Mouse (Mus musculus) hindbrain, embryonic 15.5 days (tissue): Measurements from ENCODE around the gene Scd2. TPM values are rescaled to one million over a fixed set of nuclear protein-coding genes. Genes with fewer than 3 reads are reported as not detected.
"Not testable (repeated sequence)": the region's sequence is repeated elsewhere in the genome, so short reads cannot be mapped to it uniquely, and the experiment has no call there.

ENCODE experiments used
- ATAC-seq: fragments of 200-750 bp; cut with Nextera tagmentation; 2 replicates; pipeline ENCODE4 v1.8.0; 2017; ENCODE audit warnings: low read depth, moderate number of reproducible peaks, moderate TSS enrichment; ENCODE audit not compliant: low FRiP score
- H3K27ac ChIP-seq: fragments of 300-500 bp; sonication (generic); replicated peaks from 2 replicates; pipeline ENCODE4 v1.5.1; 2015; ENCODE audit warnings: mild to moderate bottlenecking, inconsistent platforms
- H3K27me3 ChIP-seq: fragments of 300-500 bp; sonication (generic); 2 replicates; pipeline ENCODE4 v1.6.1; 2015; ENCODE audit warnings: control low read depth, inconsistent platforms
- H3K36me3 ChIP-seq: fragments of 300-500 bp; sonication (generic); 2 replicates; pipeline ENCODE4 v1.6.1; 2015; ENCODE audit warnings: control low read depth, inconsistent platforms
- H3K4me1 ChIP-seq: fragments of 300-500 bp; sonication (generic); replicated peaks from 2 replicates; pipeline ENCODE4 v1.6.1; 2015; ENCODE audit warnings: control low read depth, inconsistent platforms
- H3K4me2 ChIP-seq: fragments of 300-500 bp; sonication (generic); 2 replicates; pipeline ENCODE4 v1.6.1; 2015; ENCODE audit warnings: moderate library complexity, mild to moderate bottlenecking, inconsistent platforms
- H3K4me3 ChIP-seq: fragments of 300-500 bp; sonication (generic); 2 replicates; pipeline ENCODE4 v1.5.1; 2015; ENCODE audit warnings: mild to moderate bottlenecking, inconsistent platforms
- H3K9ac ChIP-seq: fragments of 300-500 bp; sonication (generic); 2 replicates; pipeline ENCODE4 v1.6.1; 2015; ENCODE audit warnings: inconsistent platforms
- H3K9me3 ChIP-seq: fragments of 300-500 bp; sonication (generic); 2 replicates; pipeline ENCODE4 v1.6.1; 2016; ENCODE audit warnings: control low read depth, inconsistent platforms
- WGBS: fragments of 180-500 bp; shearing (Covaris S2); methylation state at CpG from one replicate; pipeline ENCODE4 v1.1.7; 2015; 5-methylcytosine and 5-hydroxymethylcytosine counted together
- polyA plus RNA-seq: library from polyadenylated mRNA; unstranded; fragments of >200 nt; fragmentation: Nextera tagmentation; extraction: Ambion mirVana; gene quantifications from 2 replicates; pipeline ENCODE4 v1.2.1, GENCODE M21; 2015

Gene Scd2
- polyA plus RNA-seq, 1 experiment from 2014 or later = 288 TPM

- no peak for ATAC-seq
Observed at GRCm38 (mm10) chr19:44318545-44318944, 25.1 kb downstream of the Scd2 start.

GRCm38 (mm10) chr19:44320316-44320715, 26.8 kb downstream of the Scd2 start:
- Histone ChIP-seq H3K36me3 (no peaks in the 10 kb centered on the region), H3K27ac (no peak overlapping the region), H3K4me2 (no peak overlapping the region), H3K27me3 (no peaks in the 10 kb centered on the region), H3K9me3 (no peaks in the 10 kb centered on the region), H3K4me1 (peaks cover 3% of the 10 kb centered on the region), H3K9ac (no peak overlapping the region), H3K4me3 (no peak overlapping the region)
- 87% methylated on average over 3 of the region's 3 CpGs for WGBS
- ATAC-seq = no peak

More at GRCm38 (mm10) chr19:44318545-44318944, 25.1 kb downstream of the Scd2 start:
- Histone ChIP-seq H3K36me3 (no peaks in the 10 kb centered on the region), H3K4me3 (no peak overlapping the region), H3K4me2 (no peak overlapping the region), H3K27me3 (no peaks in the 10 kb centered on the region), H3K9me3 (no peaks in the 10 kb centered on the region), H3K27ac (no peak overlapping the region), H3K9ac (no peak overlapping the region), H3K4me1 (peaks cover 14% of the 10 kb centered on the region)

GRCm38 (mm10) chr19:44321201-44321600, 27.7 kb downstream of the Scd2 start:
- no peak for ATAC-seq
- Histone ChIP-seq H3K27ac (no peak overlapping the region), H3K27me3 (no peaks in the 10 kb centered on the region), H3K4me1 (no peaks in the 10 kb centered on the region), H3K36me3 (no peaks in the 10 kb centered on the region), H3K9ac (no peak overlapping the region), H3K4me3 (no peak overlapping the region), H3K4me2 (no peak overlapping the region), H3K9me3 (no peaks in the 10 kb centered on the region)
- WGBS = 84% methylated on average over 4 of the region's 4 CpGs

DNA sequence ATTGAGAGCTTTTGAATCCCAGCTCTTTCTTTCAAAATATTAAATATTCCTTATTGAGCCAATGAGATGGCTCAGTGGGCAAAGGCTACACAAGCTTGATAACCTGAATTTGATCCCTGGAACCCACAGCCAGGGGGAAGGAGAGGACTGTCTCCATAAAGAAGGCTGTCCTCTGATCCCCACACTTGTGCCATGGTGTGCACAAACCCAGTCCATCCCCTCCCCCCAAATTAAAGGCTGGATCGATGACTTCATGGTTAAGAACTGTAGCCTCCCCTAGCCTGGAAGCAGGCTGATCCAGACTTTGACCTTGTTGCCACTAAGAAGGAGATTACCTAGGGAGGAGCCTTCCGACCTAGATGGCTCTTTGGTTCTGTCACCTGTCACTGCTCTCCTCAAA, 28.2 kb downstream of the Scd2 start:
- WGBS = 83% methylated on average over 2 of the region's 2 CpGs
- H3K9me3 ChIP-seq = no peaks in the 10 kb centered on the region
- no peaks in the 10 kb centered on the region for H3K36me3 ChIP-seq
- no peak for ATAC-seq
- H3K27me3 ChIP-seq = no peaks in the 10 kb centered on the region
- H3K4me2 ChIP-seq = no peak overlapping the region
- H3K4me3 ChIP-seq = no peak overlapping the region
- no peak overlapping the region for H3K27ac ChIP-seq
- H3K4me1 ChIP-seq = no peaks in the 10 kb centered on the region
- H3K9ac ChIP-seq = no peak overlapping the region

DNA sequence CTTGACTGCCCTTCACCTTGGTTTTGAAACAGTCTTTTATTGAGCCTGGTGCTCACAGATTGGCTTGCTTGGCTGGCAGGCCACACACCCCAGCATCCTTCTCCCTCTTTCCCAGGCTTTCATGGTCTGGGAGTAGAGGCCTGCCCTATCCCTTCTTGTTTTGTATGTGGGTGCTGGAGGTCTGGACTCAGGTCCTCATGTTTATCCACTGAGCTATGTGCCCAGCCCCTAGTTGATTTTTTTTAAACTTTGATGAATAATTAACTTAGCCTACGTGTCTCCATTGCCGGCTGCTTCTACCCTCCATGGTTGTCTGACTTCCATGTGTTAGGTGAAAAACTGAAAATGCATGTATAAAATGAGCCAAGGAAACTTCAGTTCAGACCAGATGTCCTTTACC, 36.1 kb downstream of the Scd2 start:
- Histone ChIP-seq H3K27ac (no peak overlapping the region), H3K36me3 (no peaks in the 10 kb centered on the region), H3K9me3 (no peaks in the 10 kb centered on the region), H3K4me3 (no peak overlapping the region), H3K4me1 (0 out of 2 replicates have a peak, but pooled peaks cover 10% of the 10 kb centered on the region), H3K4me2 (no peak overlapping the region), H3K9ac (no peak overlapping the region), H3K27me3 (no peaks in the 10 kb centered on the region)
- ATAC-seq = no peak
- 88% methylated on average over 2 of the region's 2 CpGs for WGBS

- 0 out of 2 replicates have a peak, but pooled peaks cover 10% of the 10 kb centered on the region for H3K4me1 ChIP-seq
- H3K9ac ChIP-seq, H3K27me3 ChIP-seq, H3K27ac ChIP-seq, ATAC-seq, H3K36me3 ChIP-seq, H3K4me3 ChIP-seq, H3K9me3 ChIP-seq, H3K4me2 ChIP-seq: not testable (repeated sequence)
- 95% methylated on average over 1 of the region's 1 CpGs for WGBS
Observed at GRCm38 (mm10) chr19:44331128-44331527, 37.7 kb downstream of the Scd2 start.

DNA sequence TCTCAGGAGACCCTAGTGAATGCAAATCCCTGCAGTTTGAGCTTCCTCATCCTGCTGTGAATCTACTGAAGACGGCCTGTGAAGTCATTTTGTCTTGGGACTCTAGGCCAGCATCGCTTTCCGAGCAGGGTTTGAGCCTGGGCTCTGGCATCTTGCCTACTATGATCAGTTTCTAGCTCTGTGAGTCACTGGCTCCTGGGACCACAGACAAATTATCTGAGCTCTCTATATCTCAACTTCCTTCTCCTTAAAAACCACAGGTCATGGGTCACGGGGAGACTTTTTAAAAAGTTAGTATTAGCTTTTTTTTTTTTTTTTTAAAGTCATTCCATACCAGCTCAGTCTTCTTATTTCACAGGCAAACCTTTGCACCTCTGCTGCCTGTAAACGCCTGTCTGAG, 38.4 kb downstream of the Scd2 start:
- Histone ChIP-seq H3K4me1 (0 out of 2 replicates have a peak, but pooled peaks cover 10% of the 10 kb centered on the region), H3K4me3 (no peak overlapping the region), H3K9me3 (no peaks in the 10 kb centered on the region), H3K27ac (no peak overlapping the region), H3K27me3 (no peaks in the 10 kb centered on the region), H3K9ac (no peak overlapping the region), H3K4me2 (no peak overlapping the region), H3K36me3 (no peaks in the 10 kb centered on the region)
- no peak for ATAC-seq
- 73% methylated on average over 5 of the region's 5 CpGs for WGBS

DNA sequence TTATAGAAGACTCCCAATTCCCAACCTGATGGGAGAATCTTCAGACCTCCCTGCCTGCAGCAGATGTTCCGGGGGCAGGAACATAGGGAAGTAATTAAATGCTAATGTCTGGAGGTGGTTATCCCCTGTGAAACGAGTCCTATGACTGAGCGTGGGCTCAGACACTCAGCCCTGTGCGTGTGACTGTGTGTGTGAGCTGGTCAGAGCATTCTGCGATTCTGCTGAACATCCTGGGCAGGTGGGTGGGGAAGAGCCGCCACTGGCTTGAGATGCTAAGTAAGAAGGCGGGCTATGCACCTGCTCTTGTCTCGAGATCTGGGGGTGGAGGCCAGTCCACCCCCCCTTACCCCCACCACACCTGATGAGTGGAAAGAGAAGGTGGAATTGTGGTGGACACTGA, 38.9 kb downstream of the Scd2 start:
- WGBS = 79% methylated on average over 8 of the region's 8 CpGs
- no peak overlapping the region for H3K9ac ChIP-seq
- no peaks in the 10 kb centered on the region for H3K9me3 ChIP-seq
- no peak overlapping the region for H3K4me3 ChIP-seq
- 0 out of 2 replicates have a peak, but pooled peaks cover 10% of the 10 kb centered on the region for H3K4me1 ChIP-seq
- no peak for ATAC-seq
- no peaks in the 10 kb centered on the region for H3K36me3 ChIP-seq
- H3K27ac ChIP-seq = no peak overlapping the region
- no peak overlapping the region for H3K4me2 ChIP-seq
- H3K27me3 ChIP-seq = no peaks in the 10 kb centered on the region

GRCm38 (mm10) chr19:44332833-44333623, 39.6 kb downstream of the Scd2 start, which contains the start of gene Scd4:
TSS of gene Scd4 (plus strand) at chr19:44333092.
- ATAC-seq = no peak
- H3K9ac ChIP-seq = no peak within 1 kb of the TSS
- no peak within 1 kb of the TSS for H3K27ac ChIP-seq
- H3K4me1 ChIP-seq = 0 out of 2 replicates have a peak, but pooled peaks cover 10% of the 10 kb centered on the region
- H3K4me2 ChIP-seq = no peak within 1 kb of the TSS
- H3K36me3 ChIP-seq = no peaks in the 10 kb centered on the region
- WGBS = 75% methylated on average over 10 of the region's 10 CpGs
- no peak within 1 kb of the TSS for H3K4me3 ChIP-seq
- no peaks in the 10 kb centered on the region for H3K27me3 ChIP-seq
- H3K9me3 ChIP-seq = no peaks in the 10 kb centered on the region

GRCm38 (mm10) chr19:44333991-44334390, 40.5 kb downstream of the Scd2 start:
- no peak overlapping the region for H3K27ac ChIP-seq
- H3K36me3 ChIP-seq = no peaks in the 10 kb centered on the region
- 92% methylated on average over 9 of the region's 9 CpGs for WGBS

GRCm38 (mm10) chr19:44335876-44336662, 42.6 kb downstream of the Scd2 start:
- Histone ChIP-seq H3K27me3 (no peaks in the 10 kb centered on the region), H3K4me1 (0 out of 2 replicates have a peak, but pooled peaks cover 10% of the 10 kb centered on the region), H3K4me3 (no peak overlapping the region), H3K9me3 (no peaks in the 10 kb centered on the region), H3K9ac (no peak overlapping the region), H3K4me2 (no peak overlapping the region), H3K36me3 (no peaks in the 10 kb centered on the region), H3K27ac (no peak overlapping the region)
- ATAC-seq = no peak
- WGBS = 79% methylated on average over 6 of the region's 6 CpGs

More at GRCm38 (mm10) chr19:44333991-44334390, 40.5 kb downstream of the Scd2 start:
- Histone ChIP-seq H3K4me3 (no peak overlapping the region), H3K4me1 (0 out of 2 replicates have a peak, but pooled peaks cover 10% of the 10 kb centered on the region), H3K9ac (no peak overlapping the region), H3K27me3 (no peaks in the 10 kb centered on the region), H3K4me2 (no peak overlapping the region), H3K9me3 (no peaks in the 10 kb centered on the region)
- no peak for ATAC-seq

DNA sequence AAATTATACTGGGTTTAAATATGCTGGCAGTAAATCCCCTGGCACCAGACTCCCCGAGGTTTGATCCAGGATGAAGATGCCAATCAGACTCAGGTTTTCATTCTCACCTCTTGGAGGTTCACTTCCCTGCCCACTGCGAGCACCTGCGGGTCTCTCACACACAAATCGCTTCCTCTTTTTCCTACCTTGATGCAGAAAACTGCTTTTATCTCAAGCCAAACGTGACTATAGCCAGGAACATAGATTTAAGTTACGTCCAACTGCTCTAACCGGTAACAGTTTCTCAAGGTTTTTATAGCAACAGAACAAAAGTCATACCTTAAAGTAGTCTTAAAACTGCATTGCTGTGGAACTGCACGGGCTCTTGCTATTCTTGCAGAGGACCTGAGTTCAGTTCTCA, 56.2 kb downstream of the Scd2 start:
- Histone ChIP-seq H3K4me1 (no peaks in the 10 kb centered on the region), H3K4me3 (no peak overlapping the region), H3K9me3 (no peaks in the 10 kb centered on the region), H3K27ac (no peak overlapping the region), H3K9ac (no peak overlapping the region), H3K36me3 (no peaks in the 10 kb centered on the region), H3K27me3 (no peaks in the 10 kb centered on the region), H3K4me2 (no peak overlapping the region)
- no peak for ATAC-seq
- 91% methylated on average over 8 of the region's 8 CpGs for WGBS
